Mouse (Mus musculus) lung, postnatal 25 days (tissue): ENCODE measurements around the gene Fmnl3.
"Not testable (repeated sequence)": the region's sequence is repeated elsewhere in the genome, so short reads cannot be mapped to it uniquely, and the experiment has no call there.

Experiments used
- DNase-seq: peaks from one replicate; pipeline ENCODE4 v3.0.0; 2022; ENCODE audit warnings: low spot score

Fmnl3 gene

GRCm38 (mm10) chr15:99387976-99388375, 17.7 kb upstream of the Fmnl3 start:
- no peak for DNase-seq

- DNase-seq = no peak
Observed at GRCm38 (mm10) chr15:99386796-99387195, 16.5 kb upstream of the Fmnl3 start.

GRCm38 (mm10) chr15:99386110-99386509, 15.8 kb upstream of the Fmnl3 start:
- not testable (repeated sequence) for DNase-seq

GRCm38 (mm10) chr15:99384071-99384470, 13.8 kb upstream of the Fmnl3 start:
- DNase-seq = no peak

- DNase-seq = peak; percentile 32
Observed at GRCm38 (mm10) chr15:99382893-99383292, 12.6 kb upstream of the Fmnl3 start.

GRCm38 (mm10) chr15:99376240-99376639, 6.0 kb upstream of the Fmnl3 start:
- no peak for DNase-seq

GRCm38 (mm10) chr15:99375581-99375980, 5.3 kb upstream of the Fmnl3 start:
- no peak for DNase-seq

- DNase-seq = no peak
Observed at GRCm38 (mm10) chr15:99375036-99375435, 4.8 kb upstream of the Fmnl3 start.

- no peak for DNase-seq
Observed at GRCm38 (mm10) chr15:99372761-99373160, 2.5 kb upstream of the Fmnl3 start.

- DNase-seq = no peak
Observed at GRCm38 (mm10) chr15:99371526-99372340, 1.5 kb upstream of the Fmnl3 start.

GRCm38 (mm10) chr15:99369391-99370171, 701 bp downstream of the Fmnl3 start:
- DNase-seq = no peak

- DNase-seq = no peak
Observed at GRCm38 (mm10) chr15:99368583-99369266, 1.6 kb downstream of the Fmnl3 start.

- no peak for DNase-seq
Observed at GRCm38 (mm10) chr15:99364921-99365320, 5.4 kb downstream of the Fmnl3 start.

GRCm38 (mm10) chr15:99364022-99364530, 6.2 kb downstream of the Fmnl3 start:
- DNase-seq = no peak

- DNase-seq = no peak
Observed at GRCm38 (mm10) chr15:99358952-99359351, 11.3 kb downstream of the Fmnl3 start.

GRCm38 (mm10) chr15:99356462-99356861, 13.8 kb downstream of the Fmnl3 start:
- no peak for DNase-seq

GRCm38 (mm10) chr15:99355660-99356059, 14.6 kb downstream of the Fmnl3 start:
- DNase-seq = no peak

GRCm38 (mm10) chr15:99352306-99352705, 18.0 kb downstream of the Fmnl3 start:
- DNase-seq = no peak

GRCm38 (mm10) chr15:99351610-99352009, 18.7 kb downstream of the Fmnl3 start:
- DNase-seq = no peak

- DNase-seq = no peak
Observed at GRCm38 (mm10) chr15:99344961-99345360, 25.3 kb downstream of the Fmnl3 start.

- no peak for DNase-seq
Observed at GRCm38 (mm10) chr15:99344148-99344870, 26.0 kb downstream of the Fmnl3 start.
